Mouse (Mus musculus): ENCODE measurements around the gene Mef2a. TPM values are rescaled to one million over a fixed set of nuclear protein-coding genes. Genes with fewer than 3 reads are reported as not detected.
A peak's percentile ranks its signal among the peaks of the same experiment; 100 is the strongest.

The Mef2a gene
- polyA plus RNA-seq, 1 experiment, result 59.4 TPM

GRCm38 (mm10) chr7:67205734-67206425, 166.8 kb downstream of the Mef2a start:
- no peak overlapping the region for H3K4me3 ChIP-seq (ENCODE audit: insufficient read depth, low read length)
- TF ChIP-seq CTCF (IDR thresholded peaks at IDR 0.05; ENCODE audit: borderline replicate concordance, insufficient read depth, low read length) (no peak), POLR2A (IDR thresholded peaks at IDR 0.05; ENCODE audit: low read depth, low read length) (no peak)
- no peak overlapping the region for H3K27ac ChIP-seq (ENCODE audit: insufficient read depth, low read length)
- H3K4me1 ChIP-seq (ENCODE audit: control insufficient read depth, insufficient read depth, low read length), result no peaks in the 10 kb centered on the region

GRCm38 (mm10) chr7:67203625-67204024, 169.0 kb downstream of the Mef2a start:
- no peak overlapping the region for H3K27ac ChIP-seq (ENCODE audit: insufficient read depth, low read length)
- no peak overlapping the region for H3K4me3 ChIP-seq (ENCODE audit: insufficient read depth, low read length)
- no peaks in the 10 kb centered on the region for H3K4me1 ChIP-seq (ENCODE audit: control insufficient read depth, insufficient read depth, low read length)
- TF ChIP-seq CTCF (IDR thresholded peaks at IDR 0.05; ENCODE audit: borderline replicate concordance, insufficient read depth, low read length), result no peak
- TF ChIP-seq POLR2A (IDR thresholded peaks at IDR 0.05; ENCODE audit: low read depth, low read length), result no peak

GRCm38 (mm10) chr7:67199412-67199811, 173.2 kb downstream of the Mef2a start:
- H3K27ac ChIP-seq (ENCODE audit: insufficient read depth, low read length), result no peak overlapping the region
- no peak overlapping the region for H3K4me3 ChIP-seq (ENCODE audit: insufficient read depth, low read length)
- no peaks in the 10 kb centered on the region for H3K4me1 ChIP-seq (ENCODE audit: control insufficient read depth, insufficient read depth, low read length)
- TF ChIP-seq CTCF (IDR thresholded peaks at IDR 0.05; ENCODE audit: borderline replicate concordance, insufficient read depth, low read length) (peak; percentile 93), POLR2A (IDR thresholded peaks at IDR 0.05; ENCODE audit: low read depth, low read length) (no peak)

GRCm38 (mm10) chr7:67183786-67184185, 188.9 kb downstream of the Mef2a start:
- Histone ChIP-seq H3K4me1 (ENCODE audit: control insufficient read depth, insufficient read depth, low read length) (no peaks in the 10 kb centered on the region), H3K4me3 (ENCODE audit: insufficient read depth, low read length) (no peak overlapping the region), H3K27ac (ENCODE audit: insufficient read depth, low read length) (no peak overlapping the region)
- no peak for TF ChIP-seq POLR2A (IDR thresholded peaks at IDR 0.05; ENCODE audit: low read depth, low read length)
- no peak for TF ChIP-seq CTCF (IDR thresholded peaks at IDR 0.05; ENCODE audit: borderline replicate concordance, insufficient read depth, low read length)

Other genes starting within 250 kb of the Mef2a start
- gene Lysmd4, start 150.3 kb downstream of the Mef2a start, polyA plus RNA-seq (2011; ENCODE audit: insufficient read length, low read depth, missing spikeins), result 6.7 and 10.6 TPM in 2 replicates

Measured in embryonic fibroblast, embryonic 13.5 days (primary cell).